Mouse (Mus musculus): ENCODE data around the gene Akr1b10.
"Not testable (repeated sequence)": the region's sequence is repeated elsewhere in the genome, so short reads cannot be mapped to it uniquely, and the experiment has no call there.

Gene Akr1b10

GRCm38 (mm10) chr6:34407403-34407802, 23.4 kb downstream of the Akr1b10 start:
- ChIA-PET POLR2A (no interaction called here), CTCF (interaction anchor here in 1 of 4 experiments (0.5 kb wide), 1 partner anchor 113 kb away, joined by 7 read pairs; no protein-coding TSS in a partner anchor)

DNA sequence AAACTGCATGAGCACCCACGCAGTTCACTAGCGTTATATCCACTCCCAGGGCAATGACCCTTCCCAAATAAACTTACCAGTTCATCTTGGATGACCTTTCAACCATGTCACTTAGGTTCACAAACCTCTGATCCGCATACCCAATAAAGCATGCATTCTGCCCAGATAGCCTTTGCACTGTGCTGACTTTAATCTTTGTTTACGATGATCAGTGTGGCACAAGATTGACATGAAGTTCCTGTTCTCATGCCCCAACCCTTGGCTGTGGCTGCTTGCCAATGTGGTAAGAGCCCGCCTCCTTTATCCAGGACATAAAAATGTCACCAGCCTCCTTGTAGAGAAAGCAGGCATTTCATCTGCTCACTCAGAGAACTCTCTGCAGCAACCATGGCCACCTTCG, 28.0 kb downstream of the Akr1b10 start, which contains the start of gene Akr1b7:
Gene Akr1b7, plus strand, starts transcription at position 312 of the 400 bp plus-strand sequence.
- CTCF ChIA-PET: no interaction called here
- POLR2A ChIA-PET: no interaction called here

DNA sequence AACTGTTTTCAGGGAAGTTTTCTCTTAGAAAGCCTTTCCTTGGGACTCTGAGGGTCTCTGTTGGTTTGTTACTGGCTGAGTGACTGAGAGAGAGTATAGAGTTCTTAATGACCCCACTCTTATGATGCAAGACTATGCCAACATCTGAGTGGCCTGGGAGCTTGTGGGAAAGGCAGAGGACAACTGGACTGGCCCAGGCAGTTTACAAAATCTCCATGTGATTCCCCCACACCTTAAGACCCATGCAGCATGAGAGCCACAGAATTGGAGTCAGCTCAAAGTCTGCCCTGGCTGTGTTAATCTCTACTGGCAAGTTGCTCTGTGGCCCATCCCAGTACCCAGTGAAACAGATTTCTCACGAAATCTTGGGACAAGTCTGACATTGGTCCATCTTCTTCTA, 28.7 kb downstream of the Akr1b10 start:
- CTCF ChIA-PET: no interaction called here
- POLR2A ChIA-PET: interaction anchor here in 2 of 4 experiments (0.6 to 1.1 kb wide), 2 partner anchors 69 to 324 kb away, joined by 3 to 4 read pairs; no protein-coding TSS in a partner anchor

DNA sequence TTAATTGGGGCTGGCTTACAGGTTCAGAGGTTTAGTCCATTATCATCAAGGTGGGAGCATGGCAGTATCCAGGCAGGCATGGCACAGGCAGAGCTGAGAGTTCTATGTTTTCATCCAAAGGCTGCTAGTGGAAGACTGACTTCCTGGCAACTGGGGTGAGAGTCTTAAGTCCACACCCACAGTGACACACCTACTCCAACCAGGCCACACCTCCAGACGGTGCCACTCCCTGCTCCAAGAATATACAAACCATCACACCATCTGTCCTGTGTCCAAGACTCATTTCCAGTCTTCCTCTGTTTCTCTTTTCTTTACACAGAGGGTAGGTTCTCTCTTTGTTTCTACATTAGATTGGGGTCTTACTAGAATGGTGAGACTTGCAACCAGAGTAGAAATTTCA, 29.4 kb downstream of the Akr1b10 start:
- CTCF ChIA-PET: not testable (repeated sequence)
- POLR2A ChIA-PET: interaction anchor here in 1 of 4 experiments (1.1 kb wide), 1 partner anchor 69 kb away, joined by 3 read pairs; no protein-coding TSS in a partner anchor

- ChIA-PET CTCF (no interaction called here), POLR2A (no interaction called here)
Measured at GRCm38 (mm10) chr6:34416521-34416920, 32.5 kb downstream of the Akr1b10 start.

- CTCF ChIA-PET: no interaction called here
- POLR2A ChIA-PET: no interaction called here
Measured at GRCm38 (mm10) chr6:34419071-34419470, 35.1 kb downstream of the Akr1b10 start.

DNA sequence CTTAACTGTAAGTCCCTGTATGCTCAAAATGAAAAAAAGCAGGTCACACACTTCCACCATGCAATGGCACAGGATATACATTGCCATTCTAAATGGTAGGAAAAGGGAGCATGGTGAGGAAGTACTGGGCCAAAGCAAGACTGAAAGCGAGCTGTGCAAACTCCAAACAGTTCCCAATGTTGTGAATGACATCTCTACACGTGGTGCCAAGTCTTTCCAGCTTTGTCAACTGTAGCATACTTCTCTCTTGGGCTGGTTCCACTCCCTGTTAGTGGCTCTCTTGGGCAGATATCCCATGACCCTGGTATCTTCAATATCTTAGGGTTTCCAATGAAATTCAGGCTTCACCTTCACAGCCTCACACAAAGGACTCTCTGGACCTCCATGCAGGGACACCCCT, 55.0 kb downstream of the Akr1b10 start:
- ChIA-PET POLR2A (no interaction called here), CTCF (interaction anchor here in 1 of 4 experiments (0.6 kb wide), 1 partner anchor 145 kb away, joined by 3 read pairs; no protein-coding TSS in a partner anchor)

GRCm38 (mm10) chr6:34441556-34442257, 57.7 kb downstream of the Akr1b10 start:
- CTCF ChIA-PET: interaction anchor here in 1 of 4 experiments (0.7 kb wide), 1 partner anchor 88 kb away, joined by 3 read pairs; no protein-coding TSS in a partner anchor
- POLR2A ChIA-PET: interaction anchor here in 2 of 4 experiments (0.6 to 0.9 kb wide), 2 partner anchors 27 to 56 kb away, joined by 3 to 6 read pairs; no protein-coding TSS in a partner anchor

GRCm38 (mm10) chr6:34443791-34444190, 59.8 kb downstream of the Akr1b10 start:
- ChIA-PET POLR2A (no interaction called here), CTCF (no interaction called here)
